Mouse (Mus musculus) heart, embryonic 16.5 days (tissue): ENCODE measurements around the gene Tap2. TPM values are rescaled to one million over a fixed set of nuclear protein-coding genes. Genes with fewer than 3 reads are reported as not detected.
A peak's percentile ranks its signal among the peaks of the same experiment; 100 is the strongest.
"Not testable (repeated sequence)": the region's sequence is repeated elsewhere in the genome, so short reads cannot be mapped to it uniquely, and the experiment has no call there.

Source experiments
- ATAC-seq: fragments of 200-750 bp; cut with Nextera tagmentation; replicated peaks from 2 replicates; pipeline ENCODE4 v1.8.0; 2017; ENCODE audit warnings: moderate number of reproducible peaks; ENCODE audit not compliant: insufficient read depth, low FRiP score; ENCODE audit errors: extremely low read depth
- H3K27ac ChIP-seq: fragments of 300-500 bp; sonication (generic); 2 replicates; pipeline ENCODE4 v1.5.1; 2014; ENCODE audit warnings: mild to moderate bottlenecking, low read length, control low read depth, moderate library complexity
- H3K27me3 ChIP-seq: fragments of 300-500 bp; sonication (generic); 2 replicates; pipeline ENCODE4 v1.6.1; 2014; ENCODE audit warnings: low read length, mixed read lengths; ENCODE audit not compliant: control insufficient read depth, insufficient read depth
- H3K36me3 ChIP-seq: fragments of 300-500 bp; sonication (generic); 2 replicates; pipeline ENCODE4 v1.6.1; 2014; ENCODE audit not compliant: control insufficient read depth, insufficient read depth
- H3K4me1 ChIP-seq: fragments of 300-500 bp; sonication (generic); 2 replicates; pipeline ENCODE4 v1.6.1; 2014; ENCODE audit warnings: low read length, mixed read lengths; ENCODE audit not compliant: control insufficient read depth, insufficient read depth
- H3K4me2 ChIP-seq: fragments of 300-500 bp; sonication (generic); 2 replicates; pipeline ENCODE4 v1.6.1; 2014; ENCODE audit warnings: low read depth, mild to moderate bottlenecking, control low read depth, low read length
- H3K4me3 ChIP-seq: fragments of 300-500 bp; sonication (generic); 2 replicates; pipeline ENCODE4 v1.5.1; 2014; ENCODE audit warnings: mild to moderate bottlenecking, control low read depth, low read length
- H3K9ac ChIP-seq: fragments of 300-500 bp; sonication (generic); 2 replicates; pipeline ENCODE4 v1.6.1; 2014; ENCODE audit warnings: low read length, control low read depth
- H3K9me3 ChIP-seq: fragments of 300-500 bp; sonication (generic); replicated peaks from 2 replicates; pipeline ENCODE4 v1.6.1; 2016; ENCODE audit warnings: low read length; ENCODE audit not compliant: control insufficient read depth
- WGBS: fragments of 180-500 bp; shearing (Covaris S2); extraction: QIAGEN DNeasy Blood & Tissue Kit; methylation state at CpG from one replicate; pipeline ENCODE4 v1.1.7; 2014; 5-methylcytosine and 5-hydroxymethylcytosine counted together
- polyA plus RNA-seq: library from polyadenylated mRNA; unstranded; fragments of >200 nt; fragmentation: Nextera tagmentation; extraction: Ambion mirVana; gene quantifications from 2 replicates; pipeline ENCODE4 v1.2.1, GENCODE M21; 2015

Gene Tap2
- polyA plus RNA-seq, 1 experiment from 2014 or later = 21.4 TPM

DNA sequence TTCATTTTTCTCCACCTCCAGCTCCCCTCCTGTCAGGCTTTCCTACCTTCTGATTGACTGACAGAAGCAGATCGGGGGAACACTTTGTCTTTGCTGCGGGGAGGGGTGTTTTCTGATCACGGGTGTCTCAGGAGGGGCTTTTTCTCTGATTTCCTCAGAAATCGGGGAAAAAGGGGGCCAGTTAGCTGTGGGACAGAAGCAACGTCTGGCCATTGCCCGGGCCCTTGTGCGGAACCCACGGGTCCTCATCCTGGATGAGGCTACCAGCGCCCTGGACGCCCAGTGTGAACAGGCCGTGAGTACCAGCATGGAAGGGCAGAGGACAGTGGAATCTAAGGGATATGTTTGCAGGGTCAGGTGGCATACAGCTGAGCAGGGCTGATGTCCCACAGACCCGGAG is 11.8 kb downstream of the Tap2 start:
- 80% methylated on average over 12 of the region's 12 CpGs for WGBS
- no peak overlapping the region for H3K4me3 ChIP-seq
- H3K4me1 ChIP-seq = no peaks in the 10 kb centered on the region
- H3K27ac ChIP-seq = no peak overlapping the region
- no peaks in the 10 kb centered on the region for H3K36me3 ChIP-seq
- no peaks in the 10 kb centered on the region; the same call in 1 of the 2 replicates for H3K9me3 ChIP-seq
- no peak for ATAC-seq
- peaks cover 30% of the 10 kb centered on the region for H3K27me3 ChIP-seq
- H3K9ac ChIP-seq = no peak overlapping the region
- no peak overlapping the region for H3K4me2 ChIP-seq

DNA sequence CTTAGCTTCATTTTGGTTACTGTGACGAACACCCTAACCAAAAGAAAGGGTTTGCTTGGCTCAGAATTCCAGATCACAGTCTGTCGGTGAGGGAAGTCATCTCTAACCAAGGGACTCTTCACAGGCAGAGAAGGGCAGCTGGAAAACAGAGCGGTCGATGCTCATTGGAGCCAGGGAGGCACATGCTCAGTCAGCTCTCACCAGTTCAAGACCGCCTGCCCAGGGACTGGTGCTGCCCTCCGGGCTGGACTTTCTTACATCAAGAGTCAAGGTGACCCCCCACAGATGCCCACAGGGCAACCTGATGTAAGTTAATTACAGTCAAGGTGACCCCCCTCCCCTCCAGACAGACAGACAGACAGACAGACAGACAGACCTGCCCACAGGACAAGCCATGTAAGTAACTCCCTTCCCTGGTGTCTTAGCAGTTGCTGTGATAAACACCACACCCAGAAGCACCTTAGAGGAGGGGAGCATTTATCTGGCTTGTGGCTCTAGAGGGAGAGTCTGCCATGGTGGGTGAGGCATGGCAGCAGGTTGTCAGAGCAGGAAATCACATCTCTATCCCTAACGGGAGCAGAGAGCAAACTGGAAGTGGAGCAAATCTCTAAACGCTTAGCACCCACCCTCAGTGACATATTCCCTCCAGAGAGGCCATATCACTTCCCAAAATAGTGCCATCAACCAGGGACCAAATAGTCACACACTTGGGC is 14.0 kb downstream of the Tap2 start:
- Histone ChIP-seq H3K27me3 (peaks cover 21% of the 10 kb centered on the region), H3K27ac (no peak overlapping the region), H3K4me3 (no peak overlapping the region), H3K9me3 (no peaks in the 10 kb centered on the region; the same call in 1 of the 2 replicates), H3K9ac (no peak overlapping the region), H3K4me2 (no peak overlapping the region), H3K36me3 (no peaks in the 10 kb centered on the region), H3K4me1 (no peaks in the 10 kb centered on the region)
- 84% methylated on average over 8 of the region's 8 CpGs for WGBS
- no peak for ATAC-seq

DNA sequence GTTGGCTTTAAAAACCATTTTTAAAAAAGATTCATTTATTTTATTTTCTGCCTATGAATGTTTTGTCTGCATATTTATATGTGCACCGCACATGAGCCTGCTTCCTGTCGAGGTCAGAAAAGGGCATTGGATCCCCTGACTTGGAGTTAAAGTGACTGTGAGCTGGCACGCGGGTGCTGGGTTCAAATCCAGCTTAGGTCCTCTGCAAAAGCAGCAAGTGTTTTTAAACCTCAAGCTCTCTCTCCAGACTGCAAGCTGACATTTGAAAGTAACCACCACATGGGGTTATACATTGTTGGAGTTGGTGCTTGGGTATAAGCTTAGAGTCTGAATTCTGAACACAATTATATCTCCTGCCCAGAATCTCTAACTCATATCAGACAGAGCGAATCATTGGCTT is 14.7 kb downstream of the Tap2 start:
- Histone ChIP-seq H3K9me3 (no peaks in the 10 kb centered on the region; the same call in 1 of the 2 replicates), H3K4me2 (no peak overlapping the region), H3K27ac (no peak overlapping the region), H3K4me1 (no peaks in the 10 kb centered on the region), H3K27me3 (peaks cover 15% of the 10 kb centered on the region), H3K9ac (no peak overlapping the region), H3K36me3 (no peaks in the 10 kb centered on the region), H3K4me3 (no peak overlapping the region)
- ATAC-seq = no peak
- 83% methylated on average over 5 of the region's 5 CpGs for WGBS

DNA sequence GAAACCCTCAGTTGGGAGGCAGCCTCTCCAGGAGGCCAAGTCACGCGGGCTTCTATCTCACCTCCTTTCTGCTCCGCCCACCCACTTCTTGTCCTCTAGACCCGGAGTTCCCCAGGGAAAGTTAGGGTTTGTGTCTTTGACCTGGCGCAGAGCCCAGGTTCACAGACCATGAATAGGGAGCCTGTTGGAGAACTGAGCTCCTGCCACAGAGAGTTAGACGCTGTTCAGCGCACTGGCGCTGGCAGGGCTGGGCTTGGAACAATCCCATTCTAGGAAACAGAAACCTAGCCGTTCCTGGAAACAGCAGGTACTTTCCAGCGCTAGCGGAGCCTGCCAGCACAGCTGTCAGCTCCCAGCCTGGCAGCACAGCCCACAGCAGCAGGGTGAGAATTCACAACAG is 15.3 kb downstream of the Tap2 start:
- H3K4me2 ChIP-seq = no peak overlapping the region
- H3K4me3 ChIP-seq = no peak overlapping the region
- no peaks in the 10 kb centered on the region for H3K4me1 ChIP-seq
- peak; percentile 28; the same call in 1 of the 2 replicates for ATAC-seq
- H3K9me3 ChIP-seq = no peaks in the 10 kb centered on the region; the same call in 1 of the 2 replicates
- H3K9ac ChIP-seq = no peak overlapping the region
- no peaks in the 10 kb centered on the region for H3K36me3 ChIP-seq
- no peak overlapping the region for H3K27ac ChIP-seq
- 68% methylated on average over 11 of the region's 11 CpGs for WGBS
- peaks cover 13% of the 10 kb centered on the region for H3K27me3 ChIP-seq

- not testable (repeated sequence) for H3K27me3 ChIP-seq, ATAC-seq, H3K36me3 ChIP-seq, H3K9me3 ChIP-seq, H3K4me1 ChIP-seq, H3K9ac ChIP-seq, H3K27ac ChIP-seq, H3K4me2 ChIP-seq, H3K4me3 ChIP-seq
- 87% methylated on average over 7 of the region's 11 CpGs for WGBS
These were observed 15.8 kb downstream of the Tap2 start for GRCm38 (mm10) chr17:34219096-34219495.

DNA sequence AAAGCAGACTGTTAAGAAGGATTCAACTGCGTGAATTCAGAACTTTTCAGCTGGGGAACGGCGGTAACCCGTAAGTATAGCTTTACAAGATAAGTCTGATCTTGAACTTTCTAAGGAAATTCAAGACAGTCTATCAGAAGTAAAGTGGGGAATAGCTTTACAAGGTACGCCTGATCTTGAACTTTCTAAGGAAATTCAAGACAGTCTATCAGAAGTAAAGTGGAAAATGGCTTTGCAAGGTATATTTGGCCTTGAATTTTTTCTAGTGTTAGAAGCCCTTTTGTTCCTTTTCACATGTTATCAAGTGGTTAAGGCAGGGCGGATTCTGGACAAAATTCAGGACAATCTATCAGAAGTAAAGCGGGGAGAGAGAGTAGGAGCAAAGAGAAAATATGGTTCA is 16.5 kb downstream of the Tap2 start:
- H3K4me1 ChIP-seq, H3K27ac ChIP-seq, H3K4me2 ChIP-seq, H3K36me3 ChIP-seq, H3K27me3 ChIP-seq, H3K4me3 ChIP-seq, ATAC-seq, H3K9ac ChIP-seq, H3K9me3 ChIP-seq: not testable (repeated sequence)
- WGBS = 83% methylated on average over 3 of the region's 7 CpGs

- not testable (repeated sequence) for H3K27ac ChIP-seq, H3K4me3 ChIP-seq, H3K4me2 ChIP-seq, H3K36me3 ChIP-seq, H3K27me3 ChIP-seq, H3K4me1 ChIP-seq, ATAC-seq, H3K9ac ChIP-seq, H3K9me3 ChIP-seq
- 80% methylated on average over 3 of the region's 16 CpGs for WGBS
These were observed 17.1 kb downstream of the Tap2 start for GRCm38 (mm10) chr17:34220401-34220800.

DNA sequence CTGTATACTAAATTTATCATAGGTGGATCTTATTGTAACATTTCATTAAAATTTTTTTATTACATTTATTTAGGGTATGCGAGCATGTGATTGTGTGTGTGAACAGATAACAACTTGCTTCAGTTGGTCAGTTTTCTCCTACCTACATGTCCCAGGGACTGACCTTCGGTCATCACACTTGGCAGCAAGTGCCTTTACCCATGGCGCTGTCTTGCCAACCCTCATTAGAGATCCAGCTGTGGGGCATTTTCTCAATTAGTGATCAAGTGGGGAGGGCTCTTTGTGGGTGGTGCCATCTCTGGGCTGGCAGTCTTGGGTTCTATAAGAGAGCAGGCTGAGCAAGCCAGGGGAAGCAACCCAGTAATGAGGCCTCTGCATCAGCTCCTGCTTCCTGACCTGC is 21.5 kb downstream of the Tap2 start:
- Histone ChIP-seq H3K4me2 (no peak overlapping the region), H3K4me3 (no peak overlapping the region), H3K27ac (no peak overlapping the region), H3K4me1 (no peaks in the 10 kb centered on the region), H3K9me3 (peaks cover 4% of the 10 kb centered on the region), H3K9ac (no peak overlapping the region), H3K36me3 (no peaks in the 10 kb centered on the region), H3K27me3 (no peaks in the 10 kb centered on the region)
- WGBS = 85% methylated on average over 3 of the region's 3 CpGs
- ATAC-seq = no peak

- Histone ChIP-seq H3K4me3 (no peak overlapping the region), H3K27ac (no peak overlapping the region), H3K4me1 (no peaks in the 10 kb centered on the region), H3K9me3 (peaks cover 4% of the 10 kb centered on the region), H3K9ac (no peak overlapping the region), H3K36me3 (no peaks in the 10 kb centered on the region), H3K27me3 (no peaks in the 10 kb centered on the region), H3K4me2 (no peak overlapping the region)
- no peak for ATAC-seq
- WGBS = 89% methylated on average over 8 of the region's 8 CpGs
These were observed 22.1 kb downstream of the Tap2 start for GRCm38 (mm10) chr17:34225426-34225825.
